Comparison of ENCODE assay signal across 19 mouse cellular contexts in the genomic region with DNA sequence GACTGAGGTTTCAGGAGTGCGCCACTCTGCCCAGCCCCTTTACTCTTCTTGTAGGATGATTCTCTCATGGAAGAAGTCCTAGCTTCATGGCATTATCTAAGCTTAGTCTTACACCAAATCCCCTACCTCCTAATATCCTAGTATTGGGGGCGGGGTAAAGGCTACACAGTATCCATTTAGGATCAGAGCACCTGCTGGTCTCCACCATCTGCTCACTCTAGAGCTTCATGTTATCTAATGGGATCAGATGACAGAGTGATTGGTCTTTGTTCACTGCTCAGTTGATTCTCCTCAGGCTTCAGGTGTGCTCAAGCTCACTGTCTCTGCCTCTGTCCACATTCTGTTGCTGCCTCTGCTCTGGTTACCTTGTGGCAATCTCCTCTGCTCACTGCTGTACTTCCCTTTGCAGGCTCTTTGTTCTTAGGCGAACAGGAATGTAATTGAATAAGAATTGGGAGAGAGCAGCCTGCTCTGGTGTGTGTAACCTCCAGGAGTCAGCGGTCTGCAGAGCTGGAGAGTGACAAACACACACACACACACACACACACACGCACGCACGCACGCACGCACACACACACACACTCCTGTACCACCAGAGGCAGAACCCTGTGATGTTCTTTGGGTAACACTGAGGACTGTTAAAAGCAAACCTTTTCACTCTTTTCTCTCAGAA.
DNase-seq lines count a peak whose midpoint lies in the region; ATAC-seq and TF ChIP-seq lines count a peak whose summit lies in the region.
"Had no signal": no experiment of that assay in that cellular context is flagged by ENCODE, and none has a peak within 500 bp of the region (broad histone marks: within the 10 kb centered on the region; RNA-seq: fewer than 3 reads in every experiment).

No protein-coding gene starts in this region.

- H3K4me1 ChIP-seq in embryonic facial prominence, embryonic 14.5 days (ENCODE audit: control insufficient read depth, insufficient read depth, low read length) = no peaks in the 10 kb centered on the region
- no peaks in the 10 kb centered on the region for H3K4me1 ChIP-seq in embryonic facial prominence, embryonic 10.5 days
- 0 out of 2 replicates have a peak, but pooled peaks cover 5% of the 10 kb centered on the region for H3K4me1 ChIP-seq in forebrain, embryonic 14.5 days (ENCODE audit: control insufficient read depth, insufficient read depth, low read length)
- H3K4me1 ChIP-seq in hindbrain, postnatal 0 days (ENCODE audit: insufficient read depth, low read length) = peaks cover 6% of the 10 kb centered on the region; the same call in 1 of the 2 replicates
- H3K4me1 ChIP-seq: limb, embryonic 10.5 days had no signal

- peak; percentile 50 for ATAC-seq in embryonic facial prominence, embryonic 14.5 days (ENCODE audit: low read depth)
- ATAC-seq in forebrain, embryonic 14.5 days = peak; percentile 52
- peak; percentile 50 for ATAC-seq in hindbrain, postnatal 0 days
- ATAC-seq: intestine, postnatal 0 days had no signal

- no peak overlapping the region for H3K27ac ChIP-seq in embryonic facial prominence, embryonic 14.5 days (replicated peaks; ENCODE audit: low read depth, low read length)
- H3K27ac ChIP-seq in embryonic facial prominence, embryonic 10.5 days (replicated peaks) = no peak overlapping the region
- no peak overlapping the region for H3K27ac ChIP-seq in forebrain, embryonic 14.5 days (ENCODE audit: low read depth, low read length)
- H3K27ac ChIP-seq in hindbrain, postnatal 0 days = no peak overlapping the region
- H3K27ac ChIP-seq: gastrocnemius, adult 2 months; limb, embryonic 10.5 days; liver, embryonic 13.5 days had no signal

- H3K4me3 ChIP-seq in embryonic facial prominence, embryonic 14.5 days (ENCODE audit: low read depth, low read length) = no peak overlapping the region
- H3K4me3 ChIP-seq in embryonic facial prominence, embryonic 10.5 days = no peak overlapping the region
- H3K4me3 ChIP-seq in forebrain, embryonic 14.5 days (ENCODE audit: low read depth, low read length) = no peak overlapping the region
- H3K4me3 ChIP-seq in hindbrain, postnatal 0 days (ENCODE audit: low read length) = no peak overlapping the region
- H3K4me3 ChIP-seq: gastrocnemius, adult 2 months; limb, embryonic 10.5 days; liver, embryonic 13.5 days; myocyte had no signal

- H3K27me3 ChIP-seq in embryonic facial prominence, embryonic 14.5 days (replicated peaks; ENCODE audit: control insufficient read depth, insufficient read depth, low read length) = no peaks in the 10 kb centered on the region
- no peaks in the 10 kb centered on the region for H3K27me3 ChIP-seq in embryonic facial prominence, embryonic 10.5 days (replicated peaks; ENCODE audit: low read depth, poor library complexity, severe bottlenecking)
- H3K27me3 ChIP-seq in forebrain, embryonic 14.5 days (replicated peaks; ENCODE audit: control insufficient read depth, insufficient read depth, low read length) = no peaks in the 10 kb centered on the region
- H3K27me3 ChIP-seq in hindbrain, postnatal 0 days (ENCODE audit: insufficient read depth, low read length) = no peaks in the 10 kb centered on the region
- H3K27me3 ChIP-seq: CH12.LX had no signal

- H3K36me3 ChIP-seq in embryonic facial prominence, embryonic 14.5 days (ENCODE audit: control insufficient read depth, insufficient read depth, low read length) = no peaks in the 10 kb centered on the region
- H3K36me3 ChIP-seq in embryonic facial prominence, embryonic 10.5 days (replicated peaks) = no peaks in the 10 kb centered on the region
- no peaks in the 10 kb centered on the region for H3K36me3 ChIP-seq in forebrain, embryonic 14.5 days (ENCODE audit: control insufficient read depth, insufficient read depth, low read length)
- H3K36me3 ChIP-seq in hindbrain, postnatal 0 days (ENCODE audit: insufficient read depth, low read length) = 0 out of 2 replicates have a peak, but pooled peaks cover 5% of the 10 kb centered on the region
- H3K36me3 ChIP-seq: limb, embryonic 10.5 days; liver, embryonic 13.5 days had no signal

- TF ChIP-seq CTCF in hindbrain, postnatal 0 days (IDR thresholded peaks at IDR 0.05; ENCODE audit: low read depth) = no peak

- H3K9ac ChIP-seq in embryonic facial prominence, embryonic 14.5 days (ENCODE audit: low read depth, low read length) = no peak overlapping the region
- no peak overlapping the region for H3K9ac ChIP-seq in forebrain, embryonic 14.5 days (ENCODE audit: low read length)
- H3K9ac ChIP-seq in hindbrain, postnatal 0 days (replicated peaks; ENCODE audit: low read length) = no peak overlapping the region
- H3K9ac ChIP-seq: liver, embryonic 13.5 days had no signal

- H3K9me3 ChIP-seq in embryonic facial prominence, embryonic 14.5 days (ENCODE audit: control insufficient read depth, low read length) = no peaks in the 10 kb centered on the region
- H3K9me3 ChIP-seq in embryonic facial prominence, embryonic 10.5 days = no peaks in the 10 kb centered on the region
- H3K9me3 ChIP-seq in forebrain, embryonic 14.5 days (replicated peaks; ENCODE audit: control insufficient read depth, low read length) = no peaks in the 10 kb centered on the region
- H3K9me3 ChIP-seq in hindbrain, postnatal 0 days (ENCODE audit: low read length) = no peaks in the 10 kb centered on the region
- H3K9me3 ChIP-seq: limb, embryonic 10.5 days; liver, embryonic 13.5 days had no signal

- H3K4me2 ChIP-seq in embryonic facial prominence, embryonic 14.5 days (ENCODE audit: low read depth, low read length) = no peak overlapping the region
- H3K4me2 ChIP-seq in forebrain, embryonic 14.5 days (ENCODE audit: low read length) = no peak overlapping the region
- H3K4me2 ChIP-seq in hindbrain, postnatal 0 days (ENCODE audit: low read depth, low read length) = no peak overlapping the region
- H3K4me2 ChIP-seq: heart, embryonic 11.5 days; liver, embryonic 13.5 days had no signal

- 65% methylated on average over 9 of the region's 9 CpGs for WGBS in embryonic facial prominence, embryonic 14.5 days
- WGBS in embryonic facial prominence, embryonic 10.5 days = 69% methylated on average over 9 of the region's 9 CpGs
- 42% methylated on average over 9 of the region's 9 CpGs for WGBS in forebrain, embryonic 14.5 days
- 64% methylated on average over 9 of the region's 9 CpGs for WGBS in hindbrain, postnatal 0 days

- no peak for DNase-seq in embryonic facial prominence, embryonic 14.5 days (ENCODE audit: low spot score)
- DNase-seq in embryonic facial prominence, embryonic 10.5 days (ENCODE audit: low spot score) = no peak
- peak; percentile 5 for DNase-seq in ES-CJ7 (ENCODE audit: low read depth, low spot score)
- DNase-seq in forebrain, embryonic 14.5 days (ENCODE audit: low spot score) = no peak
- no peak for DNase-seq in hindbrain, postnatal 0 days (ENCODE audit: low spot score)
- DNase-seq in left cerebral cortex, adult 8-10 months (ENCODE audit: low spot score in 2 of 2) = no peak
- DNase-seq in kidney, adult 8-10 months = no peak
- DNase-seq in right cerebral cortex, postnatal 4 days = no peak
- DNase-seq: adrenal gland, postnatal 36 days; gastrocnemius, adult 2 months; kidney, postnatal 25 days; liver, embryonic 13.5 days; right cerebral cortex, postnatal 14 days; thymus, adult 2 months had no signal
